Mouse (Mus musculus) layer of hippocampus, adult 18-20 months (tissue): ENCODE data around the gene Pald1. TPM values are rescaled to one million over a fixed set of nuclear protein-coding genes. Genes with fewer than 3 reads are reported as not detected.

Experiments used
- DNase-seq, 2 experiments: peaks; one replicate each; pipeline ENCODE4 v3.0.0; 2022; ENCODE audit warnings: low spot score in 2 of 2
- long read RNA-seq: library from polyadenylated mRNA; stranded (forward); transcript quantifications from one replicate; pipeline ENCODE4 v2.0.0, GENCODE M21; 2021
- total RNA-seq, 2 experiments: library from RNA; stranded (reverse); gene quantifications; 2 replicates each; pipeline ENCODE4 v1.2.3; 2021

The Pald1 gene
- total RNA-seq: 10 to 100 TPM; 10.8 to 11.4 TPM
- long read RNA-seq, full-length matches to known transcripts: 3 of 23 reads
- long read RNA-seq, partial matches to known transcripts: 2 of 23 reads
- long read RNA-seq, other reads (novel, unspliced or antisense): 18 of 23 reads

GRCm38 (mm10) chr10:61383021-61383714 is at the start of gene Pald1:
Gene Pald1 (minus strand): TSS chr10:61383530.
- DNase-seq: peak in 1 of 2 experiments; percentile 54

- DNase-seq: peak; percentile 52 to 69
Measured at GRCm38 (mm10) chr10:61431375-61431774, 48.0 kb upstream of the Pald1 start.

DNA sequence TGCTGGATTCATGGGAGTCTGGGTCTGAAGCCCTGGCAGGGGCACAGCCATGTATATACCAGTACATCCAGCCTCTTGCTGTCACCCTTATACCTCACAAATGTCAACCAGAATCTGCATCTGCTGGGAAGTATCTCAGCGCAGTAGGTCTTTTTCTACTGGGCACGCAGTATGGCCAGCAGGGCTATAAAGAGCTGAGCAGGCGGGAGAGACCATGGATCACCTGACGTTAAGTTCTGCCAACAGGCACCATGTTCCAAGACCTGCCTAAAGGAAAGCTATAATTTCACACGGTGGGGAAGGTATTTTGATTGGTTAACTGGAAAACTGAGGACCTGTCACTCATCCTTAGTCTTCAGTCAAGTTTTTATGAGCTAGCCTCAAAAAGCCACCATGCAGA is 45.7 kb upstream of the Pald1 start:
- DNase-seq: no peak

GRCm38 (mm10) chr10:61428416-61428815 is 45.1 kb upstream of the Pald1 start:
- no peak for DNase-seq

- DNase-seq: no peak
Measured at GRCm38 (mm10) chr10:61427951-61428350, 44.6 kb upstream of the Pald1 start.

DNA sequence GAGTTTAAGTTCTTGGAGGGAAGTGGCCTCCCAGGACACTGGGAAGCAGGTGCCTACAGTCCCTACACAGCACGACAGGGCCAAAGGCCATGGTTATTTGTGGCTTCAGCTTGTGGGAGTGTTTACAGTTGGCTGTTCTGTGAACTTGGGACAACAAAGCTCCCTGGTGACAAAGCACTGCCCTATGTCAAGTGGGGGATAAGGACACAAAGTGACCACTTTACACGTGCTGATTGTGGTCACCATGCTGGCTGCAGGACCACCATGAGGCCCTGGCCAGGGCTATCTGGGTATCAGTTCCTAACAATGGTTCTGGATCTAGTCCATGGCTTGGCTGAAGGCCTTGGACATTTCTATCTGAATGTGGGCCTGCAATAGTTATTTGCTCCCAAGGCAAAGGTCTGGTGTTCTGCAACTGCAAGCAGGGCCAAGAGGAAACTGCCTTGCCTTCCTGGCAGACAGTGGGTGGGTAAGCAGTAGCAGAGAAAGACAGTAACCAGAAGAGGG is 43.0 kb upstream of the Pald1 start:
- no peak for DNase-seq

DNA sequence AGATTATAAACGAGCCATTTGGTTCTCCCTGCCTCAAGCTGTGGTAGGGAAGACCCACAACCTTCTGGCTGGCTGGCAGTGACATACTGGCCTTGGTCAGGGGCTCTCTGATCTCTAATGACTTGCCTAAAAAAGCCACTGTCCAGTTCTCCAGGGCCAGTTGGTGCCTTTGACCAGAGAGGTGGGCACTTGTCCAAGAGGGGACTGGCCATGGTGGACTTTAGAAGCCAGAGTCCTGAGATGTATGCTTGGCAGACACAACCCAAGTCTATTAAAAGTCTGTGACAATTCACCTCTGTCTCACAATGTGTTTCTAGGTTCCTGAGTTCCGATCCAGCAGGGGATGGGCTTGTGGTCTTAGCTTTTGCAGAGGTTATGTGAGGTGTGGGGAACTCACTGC is 41.7 kb upstream of the Pald1 start:
- no peak for DNase-seq

- no peak for DNase-seq
Measured at GRCm38 (mm10) chr10:61424500-61424899, 41.2 kb upstream of the Pald1 start.

DNA sequence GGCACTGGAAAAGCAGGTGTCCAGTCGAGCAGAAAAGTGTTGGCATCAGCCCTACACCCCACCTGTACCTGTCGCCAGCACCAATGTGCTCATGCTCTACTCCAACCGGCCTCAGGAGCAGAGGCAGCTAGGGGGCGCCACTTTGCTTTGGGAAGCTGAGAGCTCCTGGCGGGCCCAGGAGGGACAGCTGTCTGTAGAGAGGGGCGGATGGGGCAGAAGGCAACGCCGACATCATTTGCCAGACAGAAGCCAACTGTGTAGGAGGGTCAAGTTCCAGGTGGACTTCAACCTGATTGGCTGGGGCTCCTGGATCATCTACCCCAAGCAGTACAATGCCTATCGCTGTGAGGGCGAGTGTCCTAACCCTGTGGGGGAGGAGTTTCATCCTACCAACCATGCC is 40.0 kb upstream of the Pald1 start:
- no peak for DNase-seq

GRCm38 (mm10) chr10:61422861-61423260 is 39.5 kb upstream of the Pald1 start:
- no peak for DNase-seq

DNA sequence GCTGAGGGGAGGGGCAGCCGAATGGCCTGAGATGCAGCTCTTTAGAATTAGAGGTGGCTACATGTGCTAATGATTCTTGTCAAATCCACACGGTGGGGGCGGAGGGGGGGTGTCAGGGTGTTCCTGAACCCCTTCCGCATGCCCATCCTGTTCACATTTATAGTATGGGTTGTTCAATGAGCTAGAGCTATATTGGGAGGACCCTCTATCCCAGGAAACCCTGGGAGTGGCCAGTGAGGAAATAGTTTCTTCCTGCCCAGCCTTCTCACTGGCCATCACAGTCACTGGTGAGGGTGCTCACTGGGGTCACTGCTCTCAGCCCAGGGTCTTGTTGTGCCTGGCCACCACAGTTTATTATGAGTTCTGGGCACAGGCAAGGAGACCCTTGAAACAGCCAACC is 36.7 kb upstream of the Pald1 start:
- DNase-seq: no peak

- DNase-seq: no peak
Measured at GRCm38 (mm10) chr10:61419146-61419545, 35.8 kb upstream of the Pald1 start.

- no peak for DNase-seq
Measured at GRCm38 (mm10) chr10:61418131-61418900, 35.0 kb upstream of the Pald1 start.

GRCm38 (mm10) chr10:61417672-61418071 is 34.3 kb upstream of the Pald1 start, which contains the start of gene Nodal:
Gene Nodal (plus strand): TSS chr10:61417972.
- no peak for DNase-seq

GRCm38 (mm10) chr10:61417046-61417445 is 33.7 kb upstream of the Pald1 start:
- no peak for DNase-seq

DNA sequence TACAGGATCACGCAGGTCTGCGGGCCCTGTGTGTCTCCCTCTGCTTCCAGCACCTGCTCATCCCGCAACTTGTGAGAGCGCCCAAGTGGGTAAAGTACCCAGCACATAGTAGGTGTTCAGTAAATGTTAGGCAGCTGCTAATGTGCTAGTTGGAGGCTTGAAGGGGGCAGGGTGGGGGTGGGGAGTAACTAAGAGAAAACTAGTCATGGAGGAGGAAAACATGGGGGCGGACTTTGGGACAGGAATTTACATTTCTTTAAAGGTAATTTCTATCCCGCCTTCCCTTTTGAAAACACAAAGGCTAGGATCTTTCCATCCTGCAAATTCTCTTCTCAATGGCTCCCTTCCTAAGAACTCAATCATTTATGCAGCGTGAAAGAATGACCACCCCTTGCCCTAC is 33.2 kb upstream of the Pald1 start:
- DNase-seq: no peak

GRCm38 (mm10) chr10:61415890-61416289 is 32.6 kb upstream of the Pald1 start:
- no peak for DNase-seq

GRCm38 (mm10) chr10:61415240-61415639 is 31.9 kb upstream of the Pald1 start:
- no peak for DNase-seq

GRCm38 (mm10) chr10:61412910-61413625 is 29.7 kb upstream of the Pald1 start:
- no peak for DNase-seq

DNA sequence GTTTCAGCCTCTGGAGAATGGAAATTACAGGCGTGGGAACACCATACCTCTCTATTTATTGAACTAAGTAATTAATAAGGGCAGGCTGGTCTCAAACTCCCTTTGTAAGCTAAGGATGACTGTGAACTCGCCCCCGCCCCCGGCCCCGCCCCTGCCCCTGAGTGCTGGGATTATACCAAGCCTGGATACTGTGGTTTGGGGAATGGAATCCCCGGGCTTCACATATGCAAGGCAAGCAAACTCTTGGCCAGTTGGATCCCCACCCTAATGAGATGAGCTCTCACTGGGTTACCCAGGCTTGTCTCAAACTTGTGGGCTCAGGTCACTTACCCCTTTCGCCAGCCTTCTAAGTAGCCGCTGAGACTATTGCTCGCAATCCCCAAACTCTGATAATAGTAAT is 26.9 kb upstream of the Pald1 start:
- DNase-seq: no peak

DNA sequence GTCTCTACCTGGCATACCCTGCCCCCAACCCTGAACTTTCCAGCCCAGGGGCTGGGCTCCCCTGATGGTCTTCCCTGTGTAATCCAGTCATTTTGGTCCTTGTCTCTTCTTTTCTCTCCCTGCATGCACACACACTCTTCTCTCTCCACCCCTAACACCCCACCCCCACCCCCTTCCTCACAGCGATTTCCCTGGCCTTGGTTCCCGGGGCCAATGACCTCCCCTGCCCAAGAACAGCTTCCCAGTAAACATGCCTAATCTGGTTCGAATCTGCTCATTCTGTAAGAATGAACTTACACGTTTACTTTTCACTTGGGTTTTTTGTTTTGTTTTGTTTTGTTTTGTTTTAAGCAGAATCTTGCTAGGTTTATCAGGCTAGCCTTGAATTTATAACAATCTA is 26.4 kb upstream of the Pald1 start:
- DNase-seq: no peak

GRCm38 (mm10) chr10:61405958-61406357 is 22.6 kb upstream of the Pald1 start:
- no peak for DNase-seq
